Mouse (Mus musculus) liver, embryonic 15.5 days (tissue): ENCODE results near the gene Vps25. TPM values are rescaled to one million over a fixed set of nuclear protein-coding genes. Genes with fewer than 3 reads are reported as not detected.

Experiments used
- ATAC-seq: fragments of 200-750 bp; cut with Nextera tagmentation; 2 replicates; pipeline ENCODE4 v1.8.0; 2017; ENCODE audit warnings: moderate number of reproducible peaks, mild to moderate bottlenecking, moderate library complexity; ENCODE audit not compliant: insufficient read depth
- H3K27ac ChIP-seq: fragments of 300-500 bp; sonication (generic); replicated peaks from 2 replicates; pipeline ENCODE4 v1.5.1; 2015; ENCODE audit warnings: mild to moderate bottlenecking, inconsistent platforms
- H3K27me3 ChIP-seq: fragments of 300-500 bp; sonication (generic); 2 replicates; pipeline ENCODE4 v1.6.1; 2015; ENCODE audit warnings: mild to moderate bottlenecking, inconsistent platforms
- H3K36me3 ChIP-seq: fragments of 300-500 bp; sonication (generic); replicated peaks from 2 replicates; pipeline ENCODE4 v1.6.1; 2015; ENCODE audit warnings: moderate library complexity, mild to moderate bottlenecking, inconsistent platforms
- H3K4me1 ChIP-seq: fragments of 300-500 bp; sonication (generic); replicated peaks from 2 replicates; pipeline ENCODE4 v1.6.1; 2015; ENCODE audit warnings: inconsistent platforms
- H3K4me2 ChIP-seq: fragments of 300-500 bp; sonication (generic); 2 replicates; pipeline ENCODE4 v1.6.1; 2015; ENCODE audit warnings: moderate library complexity, mild to moderate bottlenecking, inconsistent platforms
- H3K4me3 ChIP-seq: fragments of 300-500 bp; sonication (generic); replicated peaks from 2 replicates; pipeline ENCODE4 v1.5.1; 2015; ENCODE audit warnings: mild to moderate bottlenecking, inconsistent platforms
- H3K9ac ChIP-seq: fragments of 300-500 bp; sonication (generic); 2 replicates; pipeline ENCODE4 v1.6.1; 2015; ENCODE audit warnings: moderate library complexity, mild to moderate bottlenecking, inconsistent platforms
- H3K9me3 ChIP-seq: fragments of 300-500 bp; sonication (generic); replicated peaks from 2 replicates; pipeline ENCODE4 v1.6.1; 2016; ENCODE audit warnings: inconsistent platforms
- WGBS: fragments of 180-500 bp; shearing (Covaris S2); methylation state at CpG from one replicate; pipeline ENCODE4 v1.1.7; 2015; ENCODE audit warnings: mixed read lengths; ENCODE audit not compliant: insufficient replicate concordance; 5-methylcytosine and 5-hydroxymethylcytosine counted together
- polyA plus RNA-seq: library from polyadenylated mRNA; unstranded; fragments of >200 nt; fragmentation: Nextera tagmentation; extraction: Ambion mirVana; gene quantifications from 2 replicates; pipeline ENCODE4 v1.2.1, GENCODE M21; 2015

The Vps25 gene
- polyA plus RNA-seq, 1 experiment from 2014 or later = 77.2 TPM

DNA sequence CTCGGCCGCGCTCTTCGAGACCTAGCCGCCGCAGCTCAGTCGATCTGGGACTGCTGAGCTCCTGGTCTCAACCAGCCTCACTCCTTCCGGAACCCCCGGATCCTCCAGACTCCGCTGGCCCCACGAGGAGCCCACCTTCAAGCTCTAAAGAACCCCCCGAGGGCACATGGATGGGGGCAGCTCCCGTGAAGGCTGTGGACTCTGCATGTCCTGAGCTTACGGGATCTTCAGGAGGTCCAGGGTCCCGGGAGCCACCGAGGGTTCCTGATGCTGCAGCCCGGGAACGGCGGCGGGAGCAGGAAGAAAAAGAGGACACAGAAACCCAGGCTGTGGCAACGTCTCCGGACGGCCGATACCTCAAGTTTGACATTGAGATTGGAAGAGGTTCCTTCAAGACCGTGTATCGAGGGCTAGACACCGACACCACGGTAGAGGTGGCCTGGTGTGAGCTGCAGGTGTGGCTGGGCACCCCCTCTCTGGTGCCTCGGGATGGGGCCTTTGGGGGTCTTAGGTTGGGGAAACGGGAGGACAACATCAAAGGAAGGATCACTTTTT is 7.4 kb downstream of the Vps25 start:
- Histone ChIP-seq H3K4me3 (peak overlapping the region; percentile 74), H3K4me2 (peak overlapping the region; percentile 97), H3K9ac (peak overlapping the region; percentile 86), H3K9me3 (no peaks in the 10 kb centered on the region), H3K4me1 (peaks cover 77% of the 10 kb centered on the region), H3K27me3 (peaks cover 52% of the 10 kb centered on the region), H3K27ac (peak overlapping the region; percentile 96), H3K36me3 (peaks cover 22% of the 10 kb centered on the region)
- ATAC-seq = no peak
- WGBS = under 1% methylated on average over 30 of the region's 30 CpGs

DNA sequence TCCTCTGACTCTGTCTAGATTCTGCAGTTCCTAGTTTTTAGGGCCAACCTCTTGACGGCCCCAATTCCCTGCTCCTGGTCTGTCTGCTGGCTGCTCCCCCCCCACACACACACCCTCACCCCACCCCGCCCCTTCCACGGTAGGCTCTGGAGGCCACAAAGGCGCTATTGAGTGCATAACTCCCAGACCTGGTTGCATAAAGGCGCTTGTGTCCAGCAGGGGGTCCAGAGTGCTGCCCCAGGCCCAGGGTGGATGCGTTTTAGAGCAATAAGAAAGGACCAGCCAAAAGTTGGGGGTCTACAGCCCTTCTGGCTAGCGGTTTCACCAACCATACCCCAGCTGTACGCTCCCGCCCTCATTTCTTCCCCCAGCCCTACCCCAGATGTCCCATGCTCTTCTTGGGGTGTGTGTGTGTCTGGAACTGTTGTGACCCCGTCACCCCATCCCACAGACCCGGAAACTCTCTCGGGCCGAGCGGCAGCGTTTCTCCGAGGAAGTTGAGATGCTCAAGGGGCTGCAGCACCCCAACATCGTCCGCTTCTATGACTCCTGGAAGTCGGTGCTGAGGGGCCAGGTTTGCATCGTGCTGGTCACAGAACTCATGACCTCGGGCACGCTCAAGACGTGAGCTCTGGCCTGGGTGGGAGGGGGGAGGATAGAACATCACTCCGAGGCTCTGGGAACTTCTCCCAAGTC is 8.9 kb downstream of the Vps25 start:
- peak overlapping the region; percentile 97 for H3K4me2 ChIP-seq
- H3K9ac ChIP-seq = 0 out of 2 replicates have a peak overlapping the region, but pooled peaks have one; percentile 47
- no peaks in the 10 kb centered on the region for H3K9me3 ChIP-seq
- peak overlapping the region; percentile 74 for H3K4me3 ChIP-seq
- no peak overlapping the region for H3K27ac ChIP-seq
- peaks cover 67% of the 10 kb centered on the region for H3K4me1 ChIP-seq
- WGBS = 7% methylated on average over 24 of the region's 24 CpGs
- peaks cover 67% of the 10 kb centered on the region for H3K27me3 ChIP-seq
- peaks cover 12% of the 10 kb centered on the region for H3K36me3 ChIP-seq
- ATAC-seq = no peak

DNA sequence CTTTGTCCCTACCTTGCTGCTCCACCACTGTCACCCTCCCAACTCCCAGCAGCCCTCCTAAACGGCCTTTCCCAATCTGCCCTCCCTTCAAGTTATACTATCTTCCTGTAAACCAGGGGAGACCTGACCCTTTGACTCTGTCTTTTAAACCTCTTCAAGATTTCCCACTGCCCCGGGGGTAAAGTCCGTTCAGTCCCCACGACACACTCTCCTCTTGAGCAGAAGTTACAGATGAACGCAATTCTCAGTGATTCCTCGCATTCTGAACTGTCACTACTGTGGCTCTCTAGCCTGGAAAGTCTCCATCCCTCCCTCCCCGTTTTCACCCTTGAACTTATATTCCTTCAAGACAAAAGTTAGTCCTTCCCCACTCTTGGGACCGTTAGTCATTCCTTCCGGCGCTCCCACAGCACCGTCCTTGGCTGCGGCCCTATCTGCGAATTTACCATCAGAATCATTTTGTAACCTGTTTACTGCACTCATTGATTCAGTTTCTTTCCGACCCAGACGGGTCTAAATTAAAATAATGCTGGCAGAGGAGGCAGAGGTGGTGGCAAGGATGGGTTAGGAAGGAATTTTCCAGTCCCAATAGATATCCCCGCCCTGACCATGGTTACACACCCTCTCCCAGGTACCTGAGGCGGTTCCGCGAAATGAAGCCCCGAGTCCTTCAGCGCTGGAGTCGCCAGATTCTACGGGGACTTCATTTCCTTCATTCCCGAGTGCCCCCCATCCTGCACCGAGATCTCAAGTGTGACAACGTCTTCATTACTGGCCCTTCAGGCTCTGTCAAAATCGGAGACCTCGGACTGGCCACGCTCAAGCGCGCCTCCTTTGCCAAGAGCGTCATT is 9.9 kb downstream of the Vps25 start:
- H3K9ac ChIP-seq = no peak overlapping the region
- H3K27me3 ChIP-seq = peaks cover 75% of the 10 kb centered on the region
- ATAC-seq = no peak

DNA sequence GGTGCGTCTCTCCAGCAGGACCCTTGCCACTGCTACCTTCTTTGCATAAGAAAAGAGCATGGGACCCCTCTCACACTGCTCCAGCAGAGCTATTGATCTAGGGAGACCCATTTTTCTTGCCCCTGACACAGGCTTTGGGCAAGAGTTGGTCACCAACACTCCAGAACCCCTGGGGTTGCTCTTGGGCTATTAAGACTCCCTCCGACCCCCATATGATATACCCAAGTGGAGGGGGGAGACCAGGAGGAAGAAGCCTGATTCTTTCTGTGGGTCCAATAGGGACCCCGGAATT is 10.4 kb downstream of the Vps25 start:
- Histone ChIP-seq H3K27me3 (peaks cover 79% of the 10 kb centered on the region), H3K9me3 (no peaks in the 10 kb centered on the region), H3K4me3 (no peak overlapping the region), H3K36me3 (no peaks in the 10 kb centered on the region; the same call in 1 of the 2 replicates), H3K27ac (no peak overlapping the region), H3K4me1 (peaks cover 60% of the 10 kb centered on the region), H3K9ac (no peak overlapping the region), H3K4me2 (no peak overlapping the region)
- no peak for ATAC-seq
- 26% methylated on average over 3 of the region's 3 CpGs for WGBS

More for the DNA sequence above, 9.9 kb downstream of the Vps25 start:
- WGBS = 14% methylated on average over 32 of the region's 32 CpGs
- H3K4me1 ChIP-seq = peaks cover 63% of the 10 kb centered on the region
- H3K4me2 ChIP-seq = peak overlapping the region; percentile 97; the same call in 1 of the 2 replicates
- peaks cover 2% of the 10 kb centered on the region; the same call in 1 of the 2 replicates for H3K36me3 ChIP-seq
- H3K27ac ChIP-seq = no peak overlapping the region
- H3K4me3 ChIP-seq = peak overlapping the region; percentile 74; the same call in 1 of the 2 replicates
- no peaks in the 10 kb centered on the region for H3K9me3 ChIP-seq

DNA sequence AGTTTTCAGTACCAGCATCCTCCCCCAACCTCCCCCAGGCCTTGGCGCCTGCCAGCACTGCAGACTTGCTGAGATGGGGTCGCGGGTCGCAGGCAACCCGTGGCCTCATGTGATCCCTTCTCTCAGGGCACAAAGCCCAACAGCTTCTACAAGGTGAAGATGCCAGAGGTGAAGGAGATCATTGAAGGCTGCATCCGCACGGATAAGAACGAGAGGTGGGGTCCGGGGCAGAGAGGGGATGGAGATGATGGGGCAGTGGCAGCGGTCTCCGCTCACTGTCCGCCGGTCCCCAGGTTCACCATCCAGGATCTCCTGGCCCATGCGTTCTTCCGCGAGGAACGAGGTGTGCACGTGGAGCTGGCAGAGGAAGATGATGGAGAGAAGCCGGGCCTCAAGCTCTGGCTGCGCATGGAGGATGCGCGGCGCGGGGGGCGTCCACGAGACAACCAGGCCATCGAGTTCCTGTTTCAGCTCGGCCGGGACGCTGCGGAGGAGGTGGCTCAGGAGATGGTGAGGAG is 11.5 kb downstream of the Vps25 start:
- Histone ChIP-seq H3K4me3 (0 out of 2 replicates have a peak overlapping the region, but pooled peaks have one; percentile 4), H3K36me3 (no peaks in the 10 kb centered on the region), H3K9me3 (no peaks in the 10 kb centered on the region), H3K27ac (no peak overlapping the region), H3K4me1 (peaks cover 60% of the 10 kb centered on the region), H3K9ac (no peak overlapping the region), H3K27me3 (peaks cover 90% of the 10 kb centered on the region), H3K4me2 (peak overlapping the region; percentile 13; the same call in 1 of the 2 replicates)
- no peak for ATAC-seq
- 14% methylated on average over 31 of the region's 31 CpGs for WGBS

DNA sequence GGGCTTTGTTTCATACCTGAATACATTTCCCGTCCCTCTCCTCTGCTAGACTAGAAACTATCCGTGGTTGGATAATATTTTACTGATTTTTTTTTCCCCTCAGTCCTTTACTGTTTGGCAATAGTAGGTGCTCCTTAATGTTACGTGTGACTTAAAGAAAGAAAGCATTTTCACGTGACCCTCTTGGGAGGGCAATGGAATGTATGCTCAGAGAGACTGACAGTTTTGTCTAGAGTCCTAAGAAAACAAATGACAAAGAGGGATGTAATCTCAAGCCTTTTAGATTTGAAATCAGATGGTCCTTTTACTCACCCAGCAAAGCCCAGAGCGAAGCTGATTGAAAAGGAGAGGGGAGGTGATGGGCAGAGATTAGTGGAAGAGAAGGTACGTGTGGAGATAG is 12.4 kb downstream of the Vps25 start:
- WGBS = 36% methylated on average over 6 of the region's 6 CpGs
- Histone ChIP-seq H3K9me3 (no peaks in the 10 kb centered on the region), H3K9ac (no peak overlapping the region), H3K36me3 (no peaks in the 10 kb centered on the region), H3K27me3 (peaks cover 96% of the 10 kb centered on the region), H3K4me3 (no peak overlapping the region), H3K4me1 (peaks cover 58% of the 10 kb centered on the region), H3K27ac (no peak overlapping the region), H3K4me2 (no peak overlapping the region)
- ATAC-seq = no peak

DNA sequence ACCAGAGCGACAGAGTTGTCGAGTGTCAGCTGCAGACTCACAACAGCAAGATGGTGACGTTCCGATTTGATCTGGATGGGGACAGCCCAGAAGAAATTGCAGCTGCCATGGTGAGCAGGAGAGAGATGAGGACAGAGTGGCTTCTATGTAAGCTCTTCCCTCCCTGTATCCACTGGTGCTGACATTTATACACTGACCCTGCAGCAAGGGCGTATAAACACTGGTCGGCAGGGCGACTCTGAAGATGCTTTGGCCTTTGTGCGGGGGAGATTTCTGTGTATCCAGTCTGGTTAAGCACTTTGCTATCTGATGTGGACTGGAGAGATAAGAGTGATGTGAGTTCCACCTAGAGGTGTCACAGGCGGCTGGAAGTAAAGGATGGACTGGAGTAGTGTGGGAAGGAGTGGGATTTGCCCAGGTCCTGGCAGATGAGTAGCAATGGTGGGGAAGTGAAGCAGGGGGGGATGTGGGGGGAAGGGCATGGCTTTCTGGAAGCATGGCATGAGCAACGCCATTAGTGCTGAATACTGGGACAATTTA is 16.1 kb downstream of the Vps25 start:
- ATAC-seq = peak; percentile 66
- H3K27me3 ChIP-seq = peaks cover 72% of the 10 kb centered on the region
- no peaks in the 10 kb centered on the region for H3K36me3 ChIP-seq
- H3K27ac ChIP-seq = 0 out of 2 replicates have a peak overlapping the region, but pooled peaks have one; percentile 6
- no peak overlapping the region for H3K9ac ChIP-seq
- H3K9me3 ChIP-seq = no peaks in the 10 kb centered on the region
- 22% methylated on average over 10 of the region's 10 CpGs for WGBS
- no peak overlapping the region for H3K4me3 ChIP-seq
- no peak overlapping the region for H3K4me2 ChIP-seq
- peaks cover 31% of the 10 kb centered on the region for H3K4me1 ChIP-seq

DNA sequence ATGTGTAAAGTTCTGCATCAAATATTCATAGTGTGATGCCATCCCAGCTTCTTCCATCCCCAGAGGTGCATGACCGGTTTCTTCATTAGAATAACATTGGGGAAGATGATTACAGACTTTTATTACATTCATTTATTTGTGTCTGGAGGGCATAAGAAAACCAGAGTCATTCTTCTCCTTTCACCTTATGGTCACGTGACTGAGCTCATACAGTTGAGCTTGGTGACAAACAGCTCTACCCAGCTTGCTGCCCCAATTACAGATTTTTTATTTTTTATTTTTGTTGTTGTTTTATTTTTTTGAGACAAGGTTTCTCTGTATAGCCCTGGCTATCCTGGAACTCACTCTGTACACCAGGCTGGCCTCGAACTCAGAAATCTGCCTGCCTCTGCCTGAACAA is 18.9 kb downstream of the Vps25 start:
- no peak for ATAC-seq
- H3K9ac ChIP-seq = no peak overlapping the region
- no peak overlapping the region for H3K4me2 ChIP-seq
- peaks cover 45% of the 10 kb centered on the region for H3K27me3 ChIP-seq
- H3K4me1 ChIP-seq = peaks cover 42% of the 10 kb centered on the region
- WGBS = 64% methylated on average over 3 of the region's 3 CpGs
- no peak overlapping the region for H3K4me3 ChIP-seq
- H3K36me3 ChIP-seq = peaks cover 16% of the 10 kb centered on the region
- no peaks in the 10 kb centered on the region for H3K9me3 ChIP-seq
- no peak overlapping the region for H3K27ac ChIP-seq

DNA sequence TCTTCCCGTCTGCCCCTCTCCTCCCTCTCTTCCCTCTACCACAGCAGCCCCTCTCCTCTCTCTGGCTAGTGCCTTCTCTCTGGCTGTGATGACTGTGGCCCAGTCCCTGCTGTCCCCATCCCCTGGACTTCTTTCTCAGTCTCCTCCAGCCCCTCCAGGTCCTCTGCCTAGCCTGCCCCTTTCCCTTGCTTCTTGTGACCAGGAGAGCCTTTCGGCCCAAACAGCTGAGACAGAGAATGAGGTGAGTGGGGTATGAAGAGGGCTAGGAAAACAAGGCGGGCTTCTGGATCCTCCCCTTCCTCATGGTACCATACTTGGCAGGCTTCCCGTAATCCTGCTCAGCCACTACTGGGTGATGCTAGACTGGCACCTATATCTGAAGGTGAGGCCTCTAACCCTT is 21.8 kb downstream of the Vps25 start:
- peaks cover 16% of the 10 kb centered on the region for H3K36me3 ChIP-seq
- ATAC-seq = no peak

DNA sequence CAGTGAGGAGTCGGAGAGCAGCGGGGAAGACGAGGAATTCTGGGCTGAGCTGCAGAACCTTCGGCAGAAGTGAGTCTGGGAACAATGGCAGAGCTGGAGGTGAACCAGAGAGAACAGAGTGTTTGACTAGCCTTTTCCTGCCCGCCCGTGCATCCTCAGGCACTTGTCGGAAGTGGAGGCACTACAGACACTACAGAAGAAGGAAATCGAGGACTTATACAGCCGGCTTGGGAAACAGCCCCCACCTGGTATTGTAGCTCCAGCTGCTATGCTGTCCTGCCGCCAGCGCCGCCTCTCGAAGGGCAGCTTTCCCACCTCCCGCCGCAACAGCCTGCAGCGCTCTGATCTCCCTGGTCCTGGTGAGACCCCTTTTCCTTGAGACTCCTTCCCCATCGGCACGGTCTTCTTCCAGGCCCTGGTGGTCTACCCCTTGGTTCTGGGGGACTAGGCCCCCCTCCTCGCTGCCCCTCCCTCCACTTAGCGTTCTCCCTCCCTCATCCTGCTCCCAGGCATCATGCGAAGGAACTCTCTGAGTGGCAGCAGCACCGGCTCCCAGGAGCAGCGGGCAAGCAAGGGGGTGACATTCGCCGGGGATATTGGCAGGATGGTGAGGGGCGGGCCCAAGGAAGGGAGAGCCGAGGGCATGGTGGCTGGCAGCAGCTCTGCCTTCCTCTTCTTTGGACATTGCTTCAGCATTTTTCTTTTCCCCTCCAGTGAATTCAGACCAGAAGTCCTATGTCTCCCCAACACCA is 23.0 kb downstream of the Vps25 start:
- Histone ChIP-seq H3K9ac (no peak overlapping the region), H3K4me2 (peak overlapping the region; percentile 83; the same call in 1 of the 2 replicates), H3K27me3 (0 out of 2 replicates have a peak, but pooled peaks cover 12% of the 10 kb centered on the region), H3K9me3 (no peaks in the 10 kb centered on the region), H3K4me1 (peaks cover 38% of the 10 kb centered on the region), H3K4me3 (no peak overlapping the region), H3K27ac (no peak overlapping the region), H3K36me3 (peaks cover 16% of the 10 kb centered on the region)
- WGBS = 67% methylated on average over 27 of the region's 27 CpGs
- ATAC-seq = no peak

More for the DNA sequence above, 21.8 kb downstream of the Vps25 start:
- no peak overlapping the region for H3K4me2 ChIP-seq
- WGBS = 72% methylated on average over 4 of the region's 4 CpGs
- no peak overlapping the region for H3K9ac ChIP-seq
- peaks cover 42% of the 10 kb centered on the region for H3K4me1 ChIP-seq
- H3K27ac ChIP-seq = no peak overlapping the region
- H3K4me3 ChIP-seq = no peak overlapping the region
- peaks cover 22% of the 10 kb centered on the region for H3K27me3 ChIP-seq
- H3K9me3 ChIP-seq = no peaks in the 10 kb centered on the region
